Mouse (Mus musculus) left cerebral cortex, postnatal 10 days (tissue): Measurements from ENCODE around the gene Serf1. TPM values are rescaled to one million over a fixed set of nuclear protein-coding genes. Genes with fewer than 3 reads are reported as not detected.

Experiments used
- total RNA-seq, 2 experiments: library from RNA; stranded (reverse); gene quantifications; 2 replicates each; pipeline ENCODE4 v1.2.3; 2021

The Serf1 gene
- total RNA-seq, 2 experiments from 2014 or later: 51.3 to 52.2 TPM

Other genes starting within 250 kb of the Serf1 start
- 10 to 100 TPM; 33.0 to 35.6 TPM for gene Cartpt, start 206.9 kb upstream of the Serf1 start, total RNA-seq
- gene Mccc2, start 92.4 kb upstream of the Serf1 start, total RNA-seq: 10 to 100 TPM; 28.6 to 30.6 TPM
- 10 to 100 TPM; 35.1 to 40.3 TPM for gene Bdp1, start 3.9 kb upstream of the Serf1 start, total RNA-seq
- 10 to 100 TPM; 33.2 to 38.9 TPM for gene Smn1, start 16.8 kb downstream of the Serf1 start, total RNA-seq
- gene Naip2, start 94.1 kb downstream of the Serf1 start, total RNA-seq: under 1 TPM; 0.21 to 0.47 TPM
- gene Naip5, start 138.3 kb downstream of the Serf1 start, total RNA-seq: under 1 TPM; 0.22 to 0.32 TPM
- gene Naip6, start 209.7 kb downstream of the Serf1 start, total RNA-seq: under 1 TPM; 0.24 to 0.26 TPM